Mouse (Mus musculus): ENCODE results near the gene Tsr1.

- TF ChIP-seq CTCF (IDR thresholded peaks at IDR 0.05; ENCODE audit: borderline replicate concordance, insufficient read depth, low read depth, low read length) = no peak
- TF ChIP-seq POLR2A (IDR thresholded peaks at IDR 0.05; ENCODE audit: borderline replicate concordance, insufficient read depth, low read length) = no peak
These were observed 29.4 kb downstream of the Tsr1 start for GRCm38 (mm10) chr11:74927236-74927725.

Measured in cerebellum, adult 2 months (tissue).